Mouse (Mus musculus) monocyte, adult 2 months (primary cell): ENCODE data around the gene Atp6v1a.

Source experiments
- DNase-seq, 2 experiments: peaks; one replicate each; pipeline ENCODE4 v3.0.0; 2022; ENCODE audit warnings: low spot score in 2 of 2, low read depth in 1 of 2

Gene Atp6v1a

DNA sequence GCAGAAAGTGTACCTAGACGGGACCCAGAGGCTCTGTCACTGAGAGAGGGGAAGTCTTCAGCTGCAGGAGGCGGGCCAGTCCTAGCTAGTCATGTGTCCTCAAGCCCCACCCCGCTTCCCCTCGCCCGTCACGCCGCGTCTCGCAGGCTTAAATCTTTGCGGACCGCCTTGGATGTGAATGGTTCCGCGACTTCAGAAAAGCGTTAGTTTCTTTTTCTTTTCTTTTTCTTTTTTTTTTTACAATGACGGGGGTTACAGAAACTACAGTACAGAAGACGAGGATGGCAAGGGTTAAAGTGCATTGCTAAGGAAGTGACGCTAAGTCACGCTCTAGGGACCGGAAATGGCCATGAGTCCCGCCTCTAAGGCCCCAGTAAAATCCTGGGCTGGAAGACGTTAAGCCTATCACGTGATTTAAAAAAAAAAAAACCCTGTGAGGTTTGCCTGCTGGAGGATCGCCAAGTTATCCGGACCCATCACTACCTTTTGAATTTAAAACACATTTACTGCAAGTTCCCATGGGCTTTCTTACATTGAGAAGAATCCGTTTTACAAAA lies 448 bp downstream of the Atp6v1a start:
- DNase-seq = peak; percentile 68 to 82

DNA sequence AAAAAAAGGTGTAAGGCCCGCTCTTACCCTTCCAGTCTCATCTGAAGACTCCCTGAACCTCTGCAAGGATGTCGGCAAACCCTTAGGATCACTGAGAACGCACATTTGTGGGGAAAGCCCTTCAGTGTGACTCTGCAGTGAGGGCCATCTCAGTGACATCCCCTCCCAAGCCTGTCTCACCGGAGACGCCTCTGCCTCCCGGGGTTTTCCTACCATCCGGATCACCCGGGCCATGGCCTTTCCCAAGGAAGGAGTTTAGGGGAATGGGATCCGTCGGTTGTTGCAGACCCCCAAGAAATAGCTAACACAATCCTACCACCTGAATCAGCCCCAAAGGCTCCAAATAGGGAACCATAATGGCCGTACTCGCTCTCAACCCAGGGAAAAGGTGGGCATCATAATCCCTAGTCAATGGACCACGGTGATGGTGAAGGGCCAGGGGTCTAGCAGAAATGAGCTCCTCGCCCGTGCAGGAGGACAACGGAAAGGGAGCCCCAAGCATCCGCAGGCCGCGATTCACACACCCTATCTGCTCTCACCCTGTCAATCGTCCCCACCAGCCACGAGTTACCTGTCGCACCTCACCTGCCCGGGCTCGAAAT lies 1.0 kb downstream of the Atp6v1a start:
- DNase-seq = peak in 1 of 2 experiments; percentile 13

DNA sequence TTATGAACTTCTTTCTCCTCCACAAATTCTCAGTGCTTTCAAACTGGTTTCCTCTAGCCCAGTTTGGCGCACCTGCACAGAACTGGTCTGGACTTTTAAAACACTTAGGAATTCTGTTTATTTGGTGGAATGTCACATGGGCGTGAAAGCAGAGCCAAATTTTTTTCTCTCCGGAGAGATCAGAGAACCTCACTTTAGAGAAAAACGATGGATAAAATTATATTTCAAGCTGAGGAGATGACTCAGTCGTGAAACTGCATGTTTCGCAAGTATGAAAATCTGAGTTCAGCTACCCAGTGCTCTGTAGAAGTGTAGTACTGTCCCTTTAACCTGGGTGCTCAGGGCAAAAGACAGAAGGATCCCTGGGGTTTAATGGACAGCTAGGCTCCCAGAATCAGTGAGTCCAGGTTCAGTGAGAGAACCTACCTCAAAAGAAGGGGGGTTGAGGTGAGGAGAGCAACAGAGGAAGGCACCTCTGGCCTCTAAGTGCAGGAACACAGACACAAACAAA lies 2.9 kb downstream of the Atp6v1a start:
- no peak for DNase-seq

DNA sequence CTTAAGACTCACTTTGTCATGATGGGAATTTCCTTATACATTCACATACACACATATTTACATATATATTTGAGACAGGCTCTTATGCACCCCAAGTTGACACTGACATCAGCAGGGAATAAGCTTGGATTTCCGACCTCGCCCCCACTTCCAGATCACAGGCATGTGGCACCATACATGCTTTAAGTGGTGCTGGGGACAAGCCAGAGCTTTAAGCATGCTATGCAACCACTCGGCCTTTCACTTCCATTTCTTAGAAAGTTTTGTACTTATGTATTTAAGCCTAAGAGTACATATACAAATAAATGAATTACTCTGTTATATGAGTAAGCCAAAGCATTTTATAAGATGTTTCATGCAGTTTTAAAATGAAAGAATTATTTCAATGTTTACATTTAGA lies 6.3 kb downstream of the Atp6v1a start:
- DNase-seq = no peak

DNA sequence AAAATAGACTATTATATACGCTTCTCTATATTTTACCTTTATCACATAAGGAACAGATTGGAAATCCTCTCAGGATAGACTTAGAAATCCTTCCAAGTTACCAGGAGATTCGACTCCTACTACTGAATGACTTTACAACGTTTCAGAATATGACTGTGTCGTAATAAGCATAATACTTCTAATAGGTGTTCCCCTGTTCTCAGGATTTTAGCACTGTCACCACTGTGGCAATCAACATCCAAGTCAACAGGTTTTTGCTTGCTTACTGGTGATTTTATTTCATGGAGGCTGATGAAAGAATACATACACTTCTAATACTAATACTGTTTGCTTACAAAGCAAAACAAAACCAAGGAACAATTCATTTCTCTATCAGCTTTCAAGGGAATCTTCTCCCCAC lies 7.2 kb downstream of the Atp6v1a start:
- DNase-seq = no peak

DNA sequence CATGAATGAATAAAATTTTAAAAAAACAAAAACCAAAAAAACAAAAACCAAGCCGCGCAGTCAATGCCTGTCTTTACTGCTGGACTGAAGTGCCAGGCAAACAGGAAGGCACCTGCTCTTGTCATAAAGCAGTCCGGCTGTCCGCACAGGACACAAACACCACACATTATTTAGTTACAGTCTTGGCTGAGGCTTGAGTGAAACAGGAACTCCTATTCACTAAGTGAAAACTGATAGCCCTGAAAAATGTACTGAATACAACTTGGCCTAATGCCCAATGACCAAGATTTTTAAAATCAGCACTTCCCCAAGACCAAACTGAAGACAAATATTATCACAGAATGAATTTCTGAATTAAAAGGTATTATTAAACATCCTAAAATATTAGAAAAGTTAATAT lies 13.1 kb downstream of the Atp6v1a start:
- DNase-seq = no peak

DNA sequence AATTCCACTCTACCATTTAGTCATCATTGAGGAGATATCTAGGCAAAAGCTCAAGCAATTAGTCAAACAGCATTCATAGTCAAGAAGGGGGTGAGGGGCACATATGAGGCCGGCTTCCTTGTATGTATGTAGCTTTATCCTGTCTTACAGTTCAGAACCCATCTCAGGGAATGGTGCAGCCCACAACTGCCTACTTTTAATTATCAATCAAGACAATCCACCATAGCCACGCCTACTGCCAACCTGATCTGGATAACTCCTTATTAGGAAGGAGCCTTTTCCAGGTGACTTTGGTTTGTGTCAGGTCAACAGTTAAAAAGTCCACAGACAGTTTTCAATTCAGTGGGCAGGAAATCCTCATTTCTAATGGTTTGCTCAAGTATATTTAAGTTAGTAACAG lies 14.1 kb downstream of the Atp6v1a start:
- no peak for DNase-seq

DNA sequence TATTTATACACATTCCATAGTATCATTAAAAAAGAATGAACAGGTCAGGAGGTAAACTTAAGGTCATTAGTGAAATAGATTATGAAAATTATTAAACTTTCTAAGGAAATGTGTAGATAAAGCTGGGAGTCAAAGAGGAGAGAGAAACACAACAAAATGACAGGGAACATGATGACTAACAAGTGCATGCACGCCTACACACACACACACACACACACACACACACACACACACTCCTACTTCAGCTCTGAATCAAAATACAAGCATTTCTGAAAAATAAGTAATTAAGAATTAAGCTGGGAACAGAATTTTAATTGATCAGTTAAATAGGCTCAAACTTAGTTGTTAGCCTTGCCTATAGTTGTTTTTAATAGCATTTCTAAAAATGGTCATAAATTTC lies 14.8 kb downstream of the Atp6v1a start:
- no peak for DNase-seq

DNA sequence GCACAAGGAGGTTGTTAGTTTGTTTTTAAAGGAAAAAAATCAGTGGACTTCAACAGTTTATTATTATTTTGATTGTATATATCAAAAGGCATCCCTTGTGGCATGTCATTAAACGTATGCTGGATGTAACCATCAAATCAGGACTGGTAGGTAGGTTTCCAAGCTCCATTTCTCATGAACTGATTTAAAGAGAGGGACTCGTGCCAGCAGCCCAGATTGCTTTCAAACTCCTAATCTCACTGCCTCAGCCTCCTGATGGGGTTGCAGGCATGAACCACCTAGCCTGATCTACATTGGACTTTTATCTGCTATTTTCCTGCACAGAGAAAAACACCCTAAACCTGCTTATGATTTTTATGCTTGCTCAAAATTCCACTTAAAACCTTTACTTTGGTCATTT lies 15.7 kb downstream of the Atp6v1a start:
- no peak for DNase-seq

DNA sequence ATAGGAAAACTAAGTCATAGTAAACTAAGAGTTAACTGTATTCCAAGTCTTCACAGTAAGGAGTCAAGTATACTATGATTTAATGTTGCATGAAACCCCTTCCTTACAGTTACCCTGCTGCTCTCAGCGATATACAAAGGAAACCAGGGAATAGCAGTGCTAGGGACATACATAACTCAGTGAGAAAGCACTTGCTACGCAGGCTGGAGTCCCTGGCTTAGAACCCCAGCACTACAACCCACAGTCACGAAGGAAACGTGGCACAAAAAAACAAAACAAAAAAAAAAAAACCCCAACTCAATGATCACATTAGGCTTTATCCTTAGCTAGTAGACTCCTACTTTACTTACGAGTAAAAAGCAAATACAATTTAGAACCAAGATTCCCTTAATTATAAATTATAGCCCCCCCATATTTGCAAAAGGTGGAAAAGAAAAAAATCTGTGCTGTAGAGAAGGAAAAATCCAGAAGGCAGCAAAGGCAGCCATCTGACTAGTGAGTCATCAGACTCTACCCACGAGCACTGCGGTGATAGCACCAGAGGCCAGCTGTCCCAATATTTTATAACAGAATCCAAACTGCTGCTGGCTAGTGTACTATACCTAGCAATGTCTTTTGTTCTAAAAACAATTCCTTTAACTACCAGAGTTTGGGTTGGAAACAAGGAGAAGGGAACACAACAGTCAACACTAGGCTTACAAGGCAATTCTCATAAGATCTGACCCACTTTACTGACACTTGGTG lies 16.4 kb downstream of the Atp6v1a start:
- no peak for DNase-seq

DNA sequence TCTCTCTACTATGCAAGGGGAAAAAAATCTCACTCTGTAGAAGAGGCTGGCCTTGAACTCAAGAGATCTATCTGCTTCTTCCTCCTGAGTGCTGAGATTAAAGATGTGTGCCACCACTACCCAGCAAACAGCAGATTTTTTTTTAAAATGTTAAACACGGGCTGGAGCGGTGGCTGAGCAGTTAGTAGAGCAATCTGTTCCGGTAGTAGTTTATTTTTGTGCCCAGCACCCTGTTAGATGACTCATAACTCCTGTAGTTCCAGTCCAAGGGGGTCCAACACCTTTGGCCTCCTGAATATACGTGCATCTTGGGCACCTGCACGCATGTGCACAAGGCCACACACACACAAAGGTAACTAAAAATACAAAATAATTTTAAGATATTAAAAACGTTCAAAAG lies 16.9 kb downstream of the Atp6v1a start:
- no peak for DNase-seq

DNA sequence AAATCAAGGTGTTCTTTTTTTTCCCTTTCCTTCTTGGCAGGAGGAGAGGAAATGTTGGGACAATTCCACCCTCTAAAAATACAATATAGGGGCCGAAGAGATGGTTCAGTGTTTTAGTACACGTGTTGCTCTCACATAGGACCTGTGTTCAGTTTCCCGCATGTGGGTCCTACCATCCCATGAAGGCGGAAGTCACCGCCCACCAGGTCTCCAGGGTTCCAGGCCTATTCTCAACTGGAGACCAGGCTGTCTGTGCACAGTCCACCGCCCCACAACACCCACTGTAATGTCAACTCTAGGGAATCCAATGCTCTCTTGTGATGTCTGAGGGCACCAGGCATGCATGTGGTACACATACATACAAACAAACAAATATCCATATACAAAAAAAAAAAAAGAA lies 17.4 kb downstream of the Atp6v1a start:
- no peak for DNase-seq

DNA sequence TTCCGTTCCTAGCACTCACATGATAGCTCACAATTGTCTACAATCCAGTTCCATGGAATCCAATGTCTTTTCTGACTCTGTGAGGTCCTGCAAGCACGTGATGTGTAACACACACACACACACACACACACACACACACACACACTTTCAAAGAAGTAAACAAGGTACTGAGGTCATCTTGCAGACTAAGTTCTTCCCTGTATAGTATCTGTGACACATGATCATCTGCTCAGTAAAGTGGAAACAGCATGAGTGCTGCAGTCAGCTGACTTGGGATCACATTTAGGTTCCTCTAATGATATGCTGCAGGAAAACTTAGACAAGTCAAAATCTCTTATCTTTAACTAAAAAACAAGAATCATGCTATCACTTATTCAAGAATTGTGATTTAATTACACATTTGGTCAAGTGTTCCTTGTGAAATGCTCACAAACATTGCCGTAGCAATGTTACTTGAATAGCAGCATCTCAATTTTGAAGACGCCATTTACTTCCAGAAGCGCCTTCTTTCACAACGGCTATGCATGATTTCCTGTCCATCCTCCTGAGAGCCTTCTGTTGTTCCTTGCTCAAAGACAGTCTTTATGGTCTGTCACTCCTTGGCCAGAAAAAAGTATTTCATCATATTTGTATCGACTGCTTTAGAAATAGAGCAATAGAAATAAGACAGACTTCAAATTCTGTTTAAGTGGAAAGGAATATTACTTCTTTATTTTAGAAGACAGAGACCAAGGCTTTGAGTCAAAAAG lies 19.6 kb downstream of the Atp6v1a start:
- no peak for DNase-seq

DNA sequence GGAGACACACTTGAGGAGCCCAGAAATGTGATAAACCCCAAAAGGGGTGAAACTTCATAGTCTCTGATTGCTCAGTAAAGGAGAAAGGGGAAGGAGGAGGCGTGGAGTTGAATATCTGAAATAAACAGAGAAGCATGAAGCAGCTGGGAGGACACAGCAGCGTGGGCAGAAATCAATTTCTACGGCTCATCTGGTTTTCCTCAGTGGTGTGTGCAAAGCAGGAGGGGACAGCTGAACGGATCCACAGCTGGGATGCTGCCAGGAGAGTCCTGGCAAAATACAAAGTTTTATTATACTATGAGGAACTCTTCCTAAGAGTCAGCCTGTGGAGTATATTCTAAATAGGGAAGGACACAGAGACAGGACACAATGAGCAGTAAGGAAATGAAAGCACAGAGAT lies 30.5 kb downstream of the Atp6v1a start:
- no peak for DNase-seq

DNA sequence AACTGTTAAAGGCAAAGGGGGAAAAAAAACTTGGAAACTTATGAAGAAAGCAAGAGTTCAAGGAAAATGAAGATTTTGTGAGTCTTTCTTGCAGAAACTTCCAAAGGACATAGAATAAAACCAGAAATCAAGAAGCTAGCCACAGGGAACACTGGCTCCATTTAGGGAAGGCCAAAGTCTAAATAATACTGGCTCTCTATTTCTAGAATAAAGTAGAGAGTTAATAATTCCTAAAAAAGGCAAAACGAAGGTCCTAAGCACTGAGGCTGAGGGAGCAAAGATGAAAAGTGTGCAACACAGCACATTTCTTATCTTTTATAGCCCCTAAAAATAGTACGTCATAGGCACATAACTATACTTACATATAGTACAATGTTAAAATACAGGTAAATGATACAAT lies 34.3 kb downstream of the Atp6v1a start:
- no peak for DNase-seq

DNA sequence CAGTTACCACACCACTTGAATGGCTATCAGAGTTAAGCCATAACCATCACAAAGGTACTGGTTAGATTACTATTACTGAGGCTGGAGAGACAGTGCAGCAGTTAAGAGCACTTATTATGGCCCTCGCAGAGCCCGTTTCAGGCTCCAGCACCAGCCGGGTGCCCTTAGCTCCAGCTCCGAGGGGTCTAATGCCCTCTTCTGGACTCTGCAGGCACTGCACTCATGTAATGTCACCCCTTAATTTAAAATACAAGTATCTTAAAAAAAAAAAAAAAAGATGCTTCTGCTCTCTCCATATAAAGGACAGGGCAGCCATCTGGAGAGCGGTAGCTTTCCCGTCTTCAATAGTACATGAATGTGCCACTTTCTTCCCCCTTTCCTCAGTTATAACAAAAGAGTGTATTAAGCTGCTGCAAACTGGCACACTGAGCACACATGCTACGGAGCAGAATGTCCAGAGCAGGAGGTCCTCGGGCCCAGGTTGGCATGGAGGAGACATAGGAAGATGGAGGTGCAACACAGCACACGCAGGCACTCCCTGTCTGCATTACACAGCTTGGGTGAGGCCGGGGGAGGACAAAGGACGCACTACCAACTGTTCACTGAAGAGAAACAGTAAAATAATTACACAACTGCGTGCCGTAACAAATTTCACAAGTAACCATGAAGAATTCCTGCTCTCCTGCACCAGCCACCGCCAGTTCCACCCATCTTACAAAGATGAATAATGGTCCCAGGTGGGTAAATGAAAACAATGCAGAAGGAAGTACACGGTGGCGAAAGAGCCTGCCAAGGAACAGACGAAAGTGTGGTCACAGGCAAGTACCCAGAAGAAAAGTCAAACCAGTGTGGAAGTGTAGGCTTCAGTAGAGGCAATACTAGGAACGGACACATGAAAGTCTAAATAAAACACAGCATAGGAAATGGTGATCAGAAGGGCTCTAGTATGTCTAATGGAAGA lies 35.4 kb downstream of the Atp6v1a start:
- DNase-seq = no peak

DNA sequence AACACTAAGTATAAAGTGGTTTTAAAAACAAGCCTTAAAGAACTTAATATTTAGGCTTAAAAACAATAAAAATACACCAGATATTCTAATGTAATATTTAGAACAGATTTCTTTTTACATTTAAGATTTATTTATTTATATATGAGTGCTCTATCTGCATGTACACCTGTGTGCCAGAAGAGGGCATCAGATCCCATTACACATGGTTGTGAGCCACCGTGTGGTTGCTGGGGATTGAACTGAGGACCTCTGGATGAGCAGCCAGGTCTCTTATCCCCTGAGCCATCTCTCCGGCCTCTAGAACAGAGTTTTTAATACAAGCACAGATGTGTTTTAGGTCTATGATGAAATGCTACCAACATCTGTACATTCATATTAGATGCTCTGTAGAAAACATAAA lies 36.6 kb downstream of the Atp6v1a start:
- no peak for DNase-seq

DNA sequence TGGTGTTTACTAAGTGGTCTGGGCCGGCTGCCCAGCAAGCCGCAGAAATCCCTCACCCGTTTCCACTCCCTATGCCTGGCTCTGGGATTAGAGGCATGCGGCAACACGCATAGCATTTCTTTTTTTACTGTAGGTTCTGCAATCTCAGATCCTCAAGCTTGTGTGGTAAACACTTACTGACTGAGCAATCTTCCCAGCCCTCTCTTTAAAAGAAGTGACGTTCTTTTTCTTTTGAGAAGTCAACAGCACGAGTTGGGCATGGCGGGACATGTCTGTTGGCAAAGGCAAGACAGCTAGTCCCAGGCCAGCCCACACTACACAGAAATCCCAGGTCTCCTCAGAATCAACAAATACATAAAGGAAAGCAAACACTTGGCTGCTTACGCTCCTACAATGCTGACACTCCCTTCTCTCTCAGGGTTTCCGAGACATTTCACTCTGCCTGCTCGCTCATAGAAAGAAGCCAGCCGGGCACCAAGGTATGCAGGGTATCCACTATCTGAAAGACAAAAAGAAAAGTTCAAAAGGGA lies 38.3 kb downstream of the Atp6v1a start:
- no peak for DNase-seq

DNA sequence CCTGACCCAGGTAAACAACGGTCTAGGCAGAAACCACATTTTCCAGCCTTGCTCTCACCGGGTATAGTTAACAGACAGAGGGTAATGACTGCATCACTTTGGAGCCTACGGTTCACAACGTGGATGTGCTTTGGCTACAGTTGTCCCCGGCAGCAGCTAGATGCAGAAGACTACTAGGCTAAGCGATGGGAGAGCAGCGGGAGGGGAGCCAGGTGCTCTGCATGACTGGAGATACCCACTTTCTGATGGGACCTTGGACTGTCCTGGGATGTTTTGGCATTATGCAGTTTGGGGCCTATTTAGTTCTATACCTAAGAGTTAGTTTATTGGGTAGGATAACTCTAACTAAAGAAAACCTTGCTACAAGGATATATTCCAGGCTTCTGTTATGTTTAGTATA lies 40.1 kb downstream of the Atp6v1a start:
- no peak for DNase-seq

DNA sequence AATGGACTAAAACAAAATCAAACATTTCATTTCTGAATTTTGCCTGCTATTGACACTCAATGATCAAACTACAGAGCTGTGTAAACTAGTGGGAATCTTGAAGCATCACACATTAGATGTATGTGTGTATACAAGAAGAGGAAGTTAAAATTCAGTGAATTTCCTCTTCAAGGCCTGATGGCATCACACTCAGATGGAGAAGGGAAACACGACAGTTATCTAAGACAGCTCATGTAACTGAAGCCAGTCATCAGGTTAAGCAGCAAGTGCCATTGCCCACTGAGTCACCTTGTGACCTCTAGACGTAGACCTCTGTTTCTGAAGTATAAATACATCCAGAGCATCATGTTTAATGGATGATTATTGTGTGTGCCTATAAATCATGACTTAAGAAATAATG lies 51.9 kb downstream of the Atp6v1a start:
- no peak for DNase-seq
